Mouse (Mus musculus): ENCODE measurements around the gene Tmem201.
A peak's percentile ranks its signal among the peaks of the same experiment; 100 is the strongest.

DNA sequence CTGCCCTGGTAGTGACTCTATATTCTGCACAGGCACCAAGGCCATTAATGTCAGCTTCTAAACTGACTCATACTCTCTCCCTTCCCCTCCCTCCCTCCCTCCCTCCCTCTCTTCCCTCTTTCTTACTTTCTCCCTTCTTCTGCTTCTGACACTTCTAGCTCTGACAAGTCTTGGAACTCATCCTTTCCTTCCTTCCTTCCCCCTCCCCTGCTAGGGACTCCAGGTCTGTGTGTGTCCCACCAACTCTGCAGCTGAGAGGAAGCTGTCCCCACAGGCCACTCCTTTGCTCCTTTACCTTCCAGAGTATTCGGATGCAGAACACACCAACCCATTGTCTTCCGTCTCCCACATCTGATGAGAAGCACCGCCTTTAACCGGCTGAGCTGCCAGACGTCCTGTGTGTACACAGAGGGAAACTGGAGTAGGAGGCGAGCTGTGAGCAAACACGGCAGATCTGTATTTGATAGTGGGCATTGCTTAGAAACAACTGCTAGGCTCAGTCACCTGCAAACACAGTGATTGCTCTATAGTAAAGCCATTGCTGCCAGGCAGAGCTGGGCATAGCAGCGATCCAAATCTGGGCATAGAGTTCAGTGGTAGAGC, 38.0 kb upstream of the Tmem201 start:
- TF ChIP-seq POLR2A (IDR thresholded peaks at IDR 0.05; ENCODE audit: borderline replicate concordance, extremely low read depth, low read depth, low read length) = peak; percentile 27; the same call in 1 of the 2 replicates
- TF ChIP-seq CTCF (IDR thresholded peaks at IDR 0.05; ENCODE audit: insufficient read depth, low read length) = no peak

Measured in lung, adult 2 months (tissue).